Mouse (Mus musculus): ENCODE measurements around the gene Fcho2. TPM values are rescaled to one million over a fixed set of nuclear protein-coding genes. Genes with fewer than 3 reads are reported as not detected.

Fcho2 gene
- polyA plus RNA-seq, 1 experiment: 98.5 TPM

DNA sequence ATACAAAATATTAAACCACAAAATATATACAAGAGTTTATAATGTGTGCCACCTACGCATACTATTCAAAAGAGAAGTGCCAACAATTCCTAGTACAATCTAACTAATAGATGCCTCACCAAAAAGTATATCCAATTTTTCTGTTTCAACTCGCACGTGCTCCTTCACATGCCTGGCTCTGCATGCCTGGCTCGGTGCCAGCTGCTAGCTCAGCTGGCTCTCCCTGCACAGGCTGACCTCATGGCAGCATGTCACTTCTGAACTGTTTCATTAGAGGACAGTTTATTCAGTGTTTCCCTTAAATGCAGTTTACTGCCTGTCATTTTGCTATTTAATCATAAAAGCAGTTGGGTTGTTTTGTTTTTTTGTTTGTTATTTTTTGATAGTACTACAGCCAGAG is 46.9 kb downstream of the Fcho2 start:
- no peaks in the 10 kb centered on the region for H3K27me3 ChIP-seq (ENCODE audit: control insufficient read depth, insufficient read depth, low read length, poor library complexity, severe bottlenecking)

DNA sequence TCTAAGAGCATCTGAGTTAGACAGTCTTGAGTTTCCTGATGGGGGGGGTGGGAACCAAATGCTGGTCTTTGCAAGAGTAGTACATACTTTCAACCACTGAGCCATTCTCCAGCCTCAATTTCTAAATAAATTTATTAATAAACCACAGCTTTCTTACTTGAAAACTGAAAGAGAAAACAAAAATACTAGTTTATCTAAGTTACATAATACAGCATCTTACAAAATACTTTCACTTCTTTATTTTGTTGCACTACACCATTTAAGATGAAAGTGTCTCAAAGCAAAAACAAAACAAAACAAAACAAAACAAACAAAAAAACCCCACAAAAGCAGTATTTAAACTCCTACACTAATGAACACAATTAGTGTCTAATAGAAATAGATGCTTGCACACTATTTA is 53.5 kb downstream of the Fcho2 start:
- Histone ChIP-seq H3K36me3 (ENCODE audit: control insufficient read depth, insufficient read depth, low read length, poor library complexity, severe bottlenecking) (peaks cover 2% of the 10 kb centered on the region; the same call in 1 of the 2 replicates), H3K9me3 (replicated peaks; ENCODE audit: control insufficient read depth, insufficient read depth, low read length, poor library complexity, severe bottlenecking) (no peaks in the 10 kb centered on the region), H3K27ac (ENCODE audit: insufficient read depth, low read length) (no peak overlapping the region), H3K27me3 (ENCODE audit: control insufficient read depth, insufficient read depth, low read length, poor library complexity, severe bottlenecking) (no peaks in the 10 kb centered on the region), H3K4me3 (ENCODE audit: low read depth, low read length) (no peak overlapping the region), H3K9ac (ENCODE audit: low read depth, poor library complexity, severe bottlenecking) (no peak overlapping the region), H3K4me1 (ENCODE audit: control insufficient read depth, insufficient read depth, low read length) (no peaks in the 10 kb centered on the region)
- TF ChIP-seq CTCF (IDR thresholded peaks at IDR 0.05; ENCODE audit: low read depth, low read length): no peak
- TF ChIP-seq EP300 (IDR thresholded peaks at IDR 0.05; ENCODE audit: insufficient read depth, low read depth, low read length): no peak

More for the DNA sequence above, 46.9 kb downstream of the Fcho2 start:
- Histone ChIP-seq H3K36me3 (ENCODE audit: control insufficient read depth, insufficient read depth, low read length, poor library complexity, severe bottlenecking) (no peaks in the 10 kb centered on the region), H3K9ac (ENCODE audit: low read depth, poor library complexity, severe bottlenecking) (no peak overlapping the region), H3K27ac (ENCODE audit: insufficient read depth, low read length) (no peak overlapping the region), H3K4me3 (ENCODE audit: low read depth, low read length) (no peak overlapping the region), H3K4me1 (ENCODE audit: control insufficient read depth, insufficient read depth, low read length) (no peaks in the 10 kb centered on the region), H3K9me3 (replicated peaks; ENCODE audit: control insufficient read depth, insufficient read depth, low read length, poor library complexity, severe bottlenecking) (no peaks in the 10 kb centered on the region)
- TF ChIP-seq CTCF (IDR thresholded peaks at IDR 0.05; ENCODE audit: low read depth, low read length) (no peak), EP300 (IDR thresholded peaks at IDR 0.05; ENCODE audit: insufficient read depth, low read depth, low read length) (no peak), POLR2A (IDR thresholded peaks at IDR 0.05; ENCODE audit: insufficient read depth, low read length) (no peak)

DNA sequence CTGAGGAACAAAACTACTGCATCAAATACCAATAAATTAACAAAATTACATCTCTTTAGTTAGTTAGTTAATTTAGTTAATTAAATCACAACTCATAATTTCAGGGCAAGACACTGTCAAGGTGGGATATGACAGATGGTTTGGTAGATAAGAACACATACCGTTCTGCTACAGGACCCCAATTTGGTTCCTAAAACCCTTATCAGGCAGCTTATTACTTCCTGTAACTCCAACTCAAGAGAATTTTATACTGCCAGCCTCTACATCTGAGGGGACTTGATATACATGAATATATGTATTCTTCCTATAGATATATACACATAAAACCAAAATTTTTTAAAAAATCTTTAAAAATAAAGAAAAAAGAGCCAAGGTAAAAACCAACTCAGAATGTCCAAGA is 59.4 kb downstream of the Fcho2 start:
- Histone ChIP-seq H3K9ac (ENCODE audit: low read depth, poor library complexity, severe bottlenecking) (no peak overlapping the region), H3K27ac (ENCODE audit: insufficient read depth, low read length) (no peak overlapping the region), H3K4me1 (ENCODE audit: control insufficient read depth, insufficient read depth, low read length) (no peaks in the 10 kb centered on the region), H3K27me3 (ENCODE audit: control insufficient read depth, insufficient read depth, low read length, poor library complexity, severe bottlenecking) (no peaks in the 10 kb centered on the region), H3K9me3 (replicated peaks; ENCODE audit: control insufficient read depth, insufficient read depth, low read length, poor library complexity, severe bottlenecking) (no peaks in the 10 kb centered on the region), H3K36me3 (ENCODE audit: control insufficient read depth, insufficient read depth, low read length, poor library complexity, severe bottlenecking) (no peaks in the 10 kb centered on the region), H3K4me3 (ENCODE audit: low read depth, low read length) (no peak overlapping the region)
- no peak for TF ChIP-seq EP300 (IDR thresholded peaks at IDR 0.05; ENCODE audit: insufficient read depth, low read depth, low read length)
- no peak for TF ChIP-seq POLR2A (IDR thresholded peaks at IDR 0.05; ENCODE audit: insufficient read depth, low read length)
- TF ChIP-seq CTCF (IDR thresholded peaks at IDR 0.05; ENCODE audit: low read depth, low read length): no peak

DNA sequence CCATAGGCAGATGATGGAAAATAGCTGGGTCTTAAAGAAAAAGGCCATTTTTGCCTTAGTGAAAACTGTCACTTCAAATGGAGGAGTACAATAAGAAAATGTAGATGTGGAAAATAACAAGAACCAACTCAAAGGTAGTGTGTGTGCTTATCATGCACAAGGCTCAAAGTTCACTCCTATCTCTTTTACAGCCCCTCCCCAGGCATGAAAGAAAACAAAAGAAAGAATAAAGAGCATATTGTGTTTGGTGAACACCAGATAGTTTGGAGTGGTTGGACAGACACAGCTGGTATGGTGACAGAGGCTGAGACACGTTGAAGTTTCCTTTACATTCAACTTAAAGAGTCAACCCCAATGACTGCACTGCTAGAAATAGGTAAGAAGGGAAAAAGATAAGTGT is 70.6 kb downstream of the Fcho2 start:
- Histone ChIP-seq H3K9me3 (replicated peaks; ENCODE audit: control insufficient read depth, insufficient read depth, low read length, poor library complexity, severe bottlenecking) (no peaks in the 10 kb centered on the region), H3K4me1 (ENCODE audit: control insufficient read depth, insufficient read depth, low read length) (no peaks in the 10 kb centered on the region), H3K36me3 (ENCODE audit: control insufficient read depth, insufficient read depth, low read length, poor library complexity, severe bottlenecking) (peaks cover 3% of the 10 kb centered on the region), H3K27ac (ENCODE audit: insufficient read depth, low read length) (no peak overlapping the region), H3K27me3 (ENCODE audit: control insufficient read depth, insufficient read depth, low read length, poor library complexity, severe bottlenecking) (no peaks in the 10 kb centered on the region), H3K9ac (ENCODE audit: low read depth, poor library complexity, severe bottlenecking) (no peak overlapping the region), H3K4me3 (ENCODE audit: low read depth, low read length) (no peak overlapping the region)
- TF ChIP-seq CTCF (IDR thresholded peaks at IDR 0.05; ENCODE audit: low read depth, low read length) (no peak), EP300 (IDR thresholded peaks at IDR 0.05; ENCODE audit: insufficient read depth, low read depth, low read length) (no peak), POLR2A (IDR thresholded peaks at IDR 0.05; ENCODE audit: insufficient read depth, low read length) (no peak)

DNA sequence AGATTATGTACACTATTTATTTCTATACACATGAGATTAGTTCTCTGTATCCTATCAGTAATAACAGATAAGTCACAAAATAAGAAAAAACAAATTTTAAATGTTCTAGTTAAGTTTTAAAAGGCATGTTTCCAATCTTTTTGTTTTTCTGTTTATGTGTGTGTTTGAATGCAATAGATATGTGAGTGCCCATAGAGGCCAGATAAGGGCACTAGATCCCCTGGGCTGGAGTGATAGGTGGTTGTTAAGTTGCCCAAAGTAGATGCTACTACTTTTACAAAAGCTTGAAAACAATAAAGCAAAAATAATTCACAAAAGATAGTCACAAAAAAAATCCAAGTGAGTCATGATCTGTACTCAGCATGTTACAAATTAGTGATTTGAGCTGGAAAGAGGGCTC is 71.4 kb downstream of the Fcho2 start:
- Histone ChIP-seq H3K9me3 (replicated peaks; ENCODE audit: control insufficient read depth, insufficient read depth, low read length, poor library complexity, severe bottlenecking) (no peaks in the 10 kb centered on the region), H3K36me3 (ENCODE audit: control insufficient read depth, insufficient read depth, low read length, poor library complexity, severe bottlenecking) (peaks cover 3% of the 10 kb centered on the region), H3K4me1 (ENCODE audit: control insufficient read depth, insufficient read depth, low read length) (no peaks in the 10 kb centered on the region), H3K27me3 (ENCODE audit: control insufficient read depth, insufficient read depth, low read length, poor library complexity, severe bottlenecking) (no peaks in the 10 kb centered on the region), H3K9ac (ENCODE audit: low read depth, poor library complexity, severe bottlenecking) (no peak overlapping the region), H3K27ac (ENCODE audit: insufficient read depth, low read length) (no peak overlapping the region), H3K4me3 (ENCODE audit: low read depth, low read length) (no peak overlapping the region)
- TF ChIP-seq POLR2A (IDR thresholded peaks at IDR 0.05; ENCODE audit: insufficient read depth, low read length) (no peak), CTCF (IDR thresholded peaks at IDR 0.05; ENCODE audit: low read depth, low read length) (no peak), EP300 (IDR thresholded peaks at IDR 0.05; ENCODE audit: insufficient read depth, low read depth, low read length) (no peak)

DNA sequence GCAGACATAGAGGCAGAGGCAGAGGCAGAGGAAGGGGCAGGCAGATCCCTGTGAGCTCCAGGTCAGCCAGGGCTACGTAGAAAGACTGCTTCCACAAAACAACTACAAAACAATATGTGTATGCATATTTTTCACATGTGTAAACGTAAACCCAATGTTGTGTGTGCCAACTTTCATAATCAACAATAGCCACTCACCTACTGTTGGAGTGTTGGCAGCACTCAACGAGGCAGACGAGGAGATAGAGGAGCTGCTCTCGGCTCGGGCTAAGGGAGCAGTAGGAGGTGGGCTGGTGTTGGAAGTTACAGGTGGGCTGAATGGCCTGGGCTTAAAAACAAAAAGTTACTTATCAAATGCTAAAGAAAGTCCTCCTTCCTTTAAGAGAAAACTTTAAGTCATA is 72.0 kb downstream of the Fcho2 start:
- Histone ChIP-seq H3K27ac (ENCODE audit: insufficient read depth, low read length) (no peak overlapping the region), H3K27me3 (ENCODE audit: control insufficient read depth, insufficient read depth, low read length, poor library complexity, severe bottlenecking) (no peaks in the 10 kb centered on the region), H3K36me3 (ENCODE audit: control insufficient read depth, insufficient read depth, low read length, poor library complexity, severe bottlenecking) (peaks cover 3% of the 10 kb centered on the region), H3K4me3 (ENCODE audit: low read depth, low read length) (no peak overlapping the region), H3K4me1 (ENCODE audit: control insufficient read depth, insufficient read depth, low read length) (no peaks in the 10 kb centered on the region), H3K9ac (ENCODE audit: low read depth, poor library complexity, severe bottlenecking) (no peak overlapping the region), H3K9me3 (replicated peaks; ENCODE audit: control insufficient read depth, insufficient read depth, low read length, poor library complexity, severe bottlenecking) (no peaks in the 10 kb centered on the region)
- no peak for TF ChIP-seq CTCF (IDR thresholded peaks at IDR 0.05; ENCODE audit: low read depth, low read length)
- TF ChIP-seq POLR2A (IDR thresholded peaks at IDR 0.05; ENCODE audit: insufficient read depth, low read length): no peak
- TF ChIP-seq EP300 (IDR thresholded peaks at IDR 0.05; ENCODE audit: insufficient read depth, low read depth, low read length): no peak

Data from ES-Bruce4 (cell line).